Mouse (Mus musculus) A20 (cell line): ENCODE data around the gene Eif1.
"Not testable (repeated sequence)": the region's sequence is repeated elsewhere in the genome, so short reads cannot be mapped to it uniquely, and the experiment has no call there.

Experiments
- DNase-seq: peaks from one replicate; pipeline ENCODE4 v3.0.0-alpha.2; 2011; ENCODE audit warnings: low read depth, low spot score

The Eif1 gene

DNA sequence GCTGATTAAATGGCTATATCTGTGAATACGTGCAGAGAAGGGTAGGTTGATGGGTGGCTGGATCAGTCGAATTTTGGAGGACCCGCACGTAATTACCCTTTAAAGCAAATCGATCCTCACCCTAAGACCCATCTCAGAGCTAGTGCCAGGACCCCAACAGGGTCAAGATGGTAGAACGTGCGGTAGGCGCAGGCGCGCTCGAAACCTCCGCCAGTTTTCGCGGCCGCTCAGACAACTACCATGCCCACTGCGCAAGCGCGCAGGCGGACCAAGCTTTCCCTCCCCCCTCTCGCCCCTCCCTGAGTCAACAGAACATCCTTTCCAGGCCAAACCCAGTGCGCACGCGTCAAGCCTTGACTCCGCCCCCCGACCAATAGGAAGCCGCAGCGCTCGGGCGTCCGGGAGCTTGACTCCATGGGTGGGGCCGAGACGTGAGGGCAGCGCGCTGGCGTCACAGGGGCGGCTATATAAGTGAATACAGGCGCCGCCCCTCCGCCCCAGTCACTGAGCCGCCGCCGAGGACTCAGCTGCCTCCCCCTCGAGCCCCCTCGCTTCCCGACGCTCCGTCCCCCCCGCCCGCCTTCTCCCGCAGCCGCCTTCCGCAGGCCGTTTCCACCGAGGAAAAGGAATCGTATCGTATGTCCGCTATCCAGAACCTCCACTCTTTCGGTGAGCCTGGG lies at the start of gene Eif1:
Eif1 (plus strand) TSS at position 394 of the 680 bp plus-strand sequence.
- peak; percentile 100 for DNase-seq

DNA sequence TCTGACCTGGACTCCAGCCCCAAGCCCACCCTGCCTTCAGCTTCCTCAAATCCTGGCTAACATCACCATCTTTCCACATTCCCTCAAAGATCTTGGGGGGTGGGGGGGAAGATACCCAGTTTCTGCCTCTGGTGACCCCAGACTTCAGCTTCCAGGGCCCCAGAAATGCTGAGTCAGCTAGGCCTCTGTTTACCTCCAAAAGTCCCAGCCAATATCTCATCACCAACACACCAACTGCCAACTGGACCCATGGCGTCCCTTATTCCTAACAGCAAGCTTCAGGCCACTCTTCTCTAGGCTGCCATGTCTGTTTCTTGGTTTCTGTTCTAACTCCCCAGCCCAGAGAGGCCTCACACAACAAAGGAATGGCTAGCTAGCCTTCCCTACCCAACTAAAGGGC lies 47.8 kb upstream of the Eif1 start:
- no peak for DNase-seq

DNA sequence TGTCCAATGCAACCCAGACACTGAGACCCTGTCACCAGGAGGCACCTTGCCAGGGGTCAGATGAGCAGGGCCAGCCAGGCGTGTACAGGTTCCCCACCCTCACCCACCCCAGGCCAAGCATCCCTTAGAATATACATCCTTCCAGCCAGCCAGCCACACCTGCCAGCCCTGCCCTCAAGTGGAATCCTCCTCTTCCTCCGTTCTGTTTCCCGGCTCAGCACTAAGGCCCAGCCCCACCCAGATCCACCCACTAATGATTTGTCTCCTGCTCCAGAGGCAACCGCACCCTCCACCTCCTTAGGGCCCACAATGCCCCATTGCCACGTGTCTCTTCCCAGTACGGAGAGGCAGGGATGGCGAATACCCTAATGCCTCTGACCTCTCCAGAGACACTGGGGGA lies 45.0 kb upstream of the Eif1 start:
- DNase-seq, result no peak

DNA sequence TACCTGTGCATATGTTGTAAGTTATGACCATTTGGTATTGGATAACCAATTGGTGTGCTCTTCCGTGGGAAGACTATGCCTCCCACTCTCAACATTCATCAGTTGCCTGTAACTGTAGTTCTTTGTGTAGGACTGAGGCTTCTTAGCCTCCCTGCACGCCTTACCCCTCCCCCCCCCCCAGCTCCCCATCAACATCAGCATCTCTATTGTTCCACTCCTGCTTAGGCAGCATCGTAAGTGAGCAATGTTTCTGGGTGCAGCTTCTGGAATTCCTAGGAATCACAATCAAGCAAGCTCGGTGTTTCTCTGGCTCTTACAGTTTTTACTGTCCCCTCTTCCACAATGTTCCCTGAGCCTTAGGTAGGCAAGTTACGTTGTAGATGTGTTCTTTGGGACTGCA lies 44.2 kb upstream of the Eif1 start:
- no peak for DNase-seq

DNA sequence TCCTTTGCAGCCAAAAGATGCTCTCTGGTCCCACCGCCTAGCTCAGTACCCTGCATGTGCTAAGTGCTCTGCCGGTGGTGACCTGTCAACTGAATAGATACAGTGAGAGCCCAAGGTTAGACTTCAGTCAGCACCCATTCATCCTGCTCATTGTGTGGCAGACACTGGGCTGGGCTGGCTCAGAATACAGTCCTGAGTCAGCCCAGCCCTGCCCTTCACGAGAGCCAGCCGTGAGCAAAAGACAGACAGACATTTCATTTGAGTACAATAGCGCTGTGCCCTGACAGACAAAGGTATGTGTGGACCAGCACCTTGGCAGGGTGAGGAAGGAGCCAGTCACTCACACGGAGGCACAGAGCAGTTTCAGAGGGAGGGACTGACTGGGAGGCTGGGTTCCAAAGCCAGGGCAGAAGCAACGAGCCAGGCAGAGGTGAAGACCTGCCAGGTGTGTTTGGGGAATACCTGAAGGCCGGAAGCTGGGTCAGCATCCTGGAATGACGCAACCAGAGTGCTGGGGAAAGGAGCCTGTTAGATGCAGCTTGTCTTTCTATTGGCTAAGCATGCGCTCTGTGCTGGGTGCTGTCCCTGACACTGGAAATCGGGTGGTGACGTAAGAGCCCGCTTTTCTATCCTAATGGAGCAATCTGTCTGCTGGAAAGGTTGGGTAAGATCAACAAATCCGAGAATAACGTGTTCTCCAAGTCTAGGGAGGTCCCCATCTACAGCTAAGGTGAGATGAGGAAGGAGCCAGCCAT lies 41.8 kb upstream of the Eif1 start:
- DNase-seq, result no peak

DNA sequence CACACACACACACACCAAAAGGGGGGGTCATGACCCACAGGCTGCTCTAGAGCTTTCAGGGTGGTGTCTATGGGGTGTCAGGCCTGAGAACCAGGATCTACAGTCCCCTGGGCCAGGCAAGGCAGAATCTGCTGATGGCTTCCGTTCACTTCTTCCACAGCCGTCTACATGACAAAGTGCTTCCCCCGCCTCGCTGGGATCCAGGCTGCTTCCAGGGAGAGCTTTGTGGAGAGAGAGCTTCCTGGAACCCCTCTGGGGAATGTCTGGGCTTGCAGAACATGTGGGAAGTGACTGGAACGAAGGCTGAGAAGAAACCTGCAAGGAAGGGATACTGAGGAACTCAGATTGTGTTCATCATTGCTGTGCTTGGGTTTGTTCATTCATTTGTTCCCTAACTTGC lies 40.9 kb upstream of the Eif1 start:
- DNase-seq, result no peak

DNA sequence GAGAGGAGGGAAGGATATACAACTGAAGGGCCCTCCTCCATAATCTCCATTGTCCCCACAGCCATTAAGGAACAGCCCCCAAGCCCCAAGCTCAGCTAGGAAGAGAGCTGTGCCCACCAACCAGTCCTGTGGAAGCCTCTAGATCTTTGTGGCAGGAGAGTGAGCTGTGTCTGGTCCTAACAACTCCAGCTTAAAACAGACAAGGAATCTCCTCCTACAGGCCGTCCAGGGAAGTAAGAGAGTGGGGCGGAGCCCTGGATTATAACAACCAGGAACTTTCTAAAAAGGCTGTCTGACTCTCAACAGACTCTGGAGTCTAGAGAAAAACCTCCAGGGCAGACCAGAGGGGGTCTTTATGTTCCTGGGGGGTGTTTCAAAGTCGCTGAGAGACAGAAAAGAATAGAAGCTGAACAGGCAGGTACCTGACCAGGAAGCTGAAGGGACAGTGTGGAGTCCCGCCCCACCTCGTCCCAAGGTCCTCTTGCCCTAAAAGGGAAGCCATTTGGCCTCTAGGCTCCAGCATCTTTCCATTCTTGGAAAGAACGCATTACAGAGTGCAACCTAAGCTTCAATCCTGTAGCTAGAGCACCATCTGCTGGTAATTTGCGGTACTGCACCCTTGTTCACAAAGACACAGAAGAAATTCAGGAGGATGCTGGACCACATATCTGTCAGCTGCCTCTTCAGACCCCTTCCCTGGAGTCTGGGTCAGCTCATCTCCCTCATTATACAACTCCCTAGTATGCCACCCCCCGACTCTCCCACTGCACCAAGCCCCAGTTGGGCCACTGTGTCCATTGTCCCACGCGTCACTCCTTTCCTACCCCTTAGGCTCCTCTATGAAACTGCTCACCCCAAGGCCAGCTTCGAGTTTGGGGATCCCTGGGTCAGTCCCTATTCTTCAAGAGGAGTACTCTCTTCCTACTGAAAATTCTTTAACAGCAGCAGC lies 37.8 kb upstream of the Eif1 start:
- DNase-seq, result peak; percentile 69

DNA sequence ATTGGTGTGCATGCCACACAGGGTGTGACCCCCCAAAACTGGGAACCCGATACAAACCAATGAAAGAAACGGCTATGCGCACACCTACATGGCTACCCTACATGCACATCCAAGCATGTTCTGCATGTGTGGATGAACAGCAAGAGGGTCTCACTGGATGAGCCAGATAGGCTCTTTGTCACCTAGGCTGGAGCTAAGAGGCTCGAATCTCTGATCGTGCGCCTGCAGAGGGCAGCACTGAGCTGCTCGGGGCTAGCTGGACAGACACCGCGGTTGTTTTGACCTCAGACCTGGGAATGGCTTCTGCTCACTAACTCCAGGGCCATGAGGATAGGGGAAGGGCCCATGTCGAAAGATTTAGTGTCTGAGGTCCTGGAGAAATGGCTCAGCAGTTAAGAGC lies 37.1 kb upstream of the Eif1 start:
- DNase-seq, result peak; percentile 73

DNA sequence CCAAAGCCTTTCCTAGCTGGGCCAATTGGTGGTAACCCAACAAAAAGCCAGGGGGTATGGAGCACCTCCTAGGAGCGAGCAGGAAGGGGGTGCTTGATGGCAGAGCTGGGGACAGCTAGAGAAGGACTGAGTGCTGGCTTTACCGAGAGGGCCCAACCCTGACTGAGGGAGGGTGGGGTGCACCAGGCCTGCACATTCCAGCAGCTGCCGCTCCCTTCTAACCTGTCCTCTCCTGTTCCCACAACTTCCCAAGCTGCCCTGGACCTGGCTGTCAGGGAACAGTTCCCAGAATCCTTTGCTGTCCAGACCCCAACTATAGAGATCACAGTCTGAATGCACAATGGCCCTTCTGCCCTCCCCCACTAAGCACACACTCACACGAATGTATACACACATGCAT lies 34.7 kb upstream of the Eif1 start:
- no peak for DNase-seq

DNA sequence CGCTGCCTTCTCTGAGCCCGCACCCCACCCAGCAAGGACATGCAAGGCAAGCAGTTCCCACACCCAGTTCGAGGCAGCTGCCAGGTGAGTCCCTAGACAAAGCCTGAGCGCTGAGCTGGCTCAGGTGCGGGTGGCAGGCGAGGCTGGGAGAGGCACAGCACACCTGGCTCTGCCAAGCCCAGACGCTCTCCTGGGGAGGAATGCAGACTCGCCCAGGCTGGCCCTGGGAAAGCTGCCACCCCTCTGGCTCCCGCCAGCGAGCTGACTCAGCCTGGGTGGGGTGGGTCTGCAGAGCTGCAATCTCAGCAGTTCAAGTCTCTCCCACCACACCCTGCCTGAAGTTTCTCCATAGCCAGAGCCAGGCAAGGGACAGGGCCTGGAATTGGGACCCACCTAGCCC lies 32.7 kb upstream of the Eif1 start:
- DNase-seq, result no peak

DNA sequence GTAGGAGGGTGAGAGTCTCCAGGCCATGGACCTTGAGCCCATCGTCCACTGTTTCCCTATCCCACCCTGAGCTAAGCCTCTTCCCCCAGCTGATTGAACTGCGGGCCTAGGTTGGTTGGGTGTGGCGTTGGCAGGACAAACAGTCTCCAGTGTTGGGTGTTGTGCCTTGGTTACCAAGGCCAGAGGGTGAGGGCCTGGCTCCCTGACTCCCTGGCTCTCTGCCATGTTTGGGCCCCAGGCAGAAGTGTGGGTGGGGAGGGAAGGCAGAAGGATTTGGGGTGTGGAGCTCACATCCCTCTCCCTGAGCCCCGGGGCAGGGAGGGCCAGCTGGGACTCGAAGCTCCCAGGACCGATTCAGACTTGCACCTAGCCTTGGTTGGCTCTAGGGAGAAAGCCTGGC lies 30.7 kb upstream of the Eif1 start:
- no peak for DNase-seq

DNA sequence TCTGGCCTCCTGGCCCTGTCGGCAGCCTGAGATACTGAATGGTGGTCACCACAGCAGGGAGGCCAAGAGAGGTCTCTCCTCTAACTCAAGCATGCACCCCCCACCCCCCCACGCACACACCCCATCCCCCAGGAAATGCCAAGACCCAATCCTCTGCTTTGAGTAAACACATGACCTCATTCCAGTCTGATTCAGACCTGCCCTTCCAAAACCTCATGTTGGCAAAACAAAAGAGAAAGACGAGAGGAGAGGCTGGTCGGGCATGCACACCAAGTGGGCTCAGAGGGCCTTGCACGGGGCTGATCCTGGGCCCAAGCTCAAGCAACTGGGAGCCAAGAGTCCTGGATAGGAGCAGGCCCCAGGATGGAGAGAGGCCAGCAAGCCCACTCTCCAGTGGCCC lies 29.4 kb upstream of the Eif1 start:
- no peak for DNase-seq

DNA sequence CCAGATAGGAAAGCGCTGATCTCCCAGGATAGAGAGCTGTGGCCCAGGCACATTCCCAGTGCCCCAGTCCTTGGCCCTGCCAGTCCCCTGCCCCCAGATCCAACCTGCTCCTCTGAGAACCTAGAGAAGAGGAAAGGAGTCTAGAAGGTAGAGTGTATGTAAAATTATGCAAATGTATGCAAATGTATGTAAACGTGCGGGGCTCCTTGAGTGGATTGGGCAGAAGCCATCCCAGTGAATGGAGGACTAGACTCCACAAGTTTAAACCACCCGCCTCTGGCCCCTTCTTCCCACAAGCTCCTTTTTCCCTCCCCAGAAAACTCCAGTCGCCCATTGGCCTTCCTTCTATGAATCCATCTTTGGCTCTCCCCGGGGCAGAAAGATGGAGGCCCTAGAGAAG lies 26.8 kb upstream of the Eif1 start:
- no peak for DNase-seq

DNA sequence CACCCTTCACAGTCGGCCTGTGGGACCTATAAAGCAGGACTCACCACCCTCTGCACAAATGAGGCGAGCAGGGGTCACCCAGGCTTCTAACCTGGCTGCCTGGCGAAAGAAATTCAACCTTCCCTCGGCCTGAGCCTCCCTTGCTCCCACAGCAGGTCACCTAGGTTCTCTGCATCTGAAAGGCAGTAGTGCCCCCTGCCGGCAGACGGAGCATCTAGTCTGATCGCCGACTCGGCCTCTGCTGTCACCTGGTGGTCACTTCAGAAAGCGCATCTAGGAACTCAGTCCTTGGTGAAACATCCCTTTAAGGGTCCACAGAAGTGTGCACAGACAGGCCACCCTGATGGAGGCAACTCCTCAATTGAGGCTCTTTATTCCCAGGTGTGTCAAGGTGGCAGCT lies 24.4 kb upstream of the Eif1 start:
- DNase-seq, result peak; percentile 82

DNA sequence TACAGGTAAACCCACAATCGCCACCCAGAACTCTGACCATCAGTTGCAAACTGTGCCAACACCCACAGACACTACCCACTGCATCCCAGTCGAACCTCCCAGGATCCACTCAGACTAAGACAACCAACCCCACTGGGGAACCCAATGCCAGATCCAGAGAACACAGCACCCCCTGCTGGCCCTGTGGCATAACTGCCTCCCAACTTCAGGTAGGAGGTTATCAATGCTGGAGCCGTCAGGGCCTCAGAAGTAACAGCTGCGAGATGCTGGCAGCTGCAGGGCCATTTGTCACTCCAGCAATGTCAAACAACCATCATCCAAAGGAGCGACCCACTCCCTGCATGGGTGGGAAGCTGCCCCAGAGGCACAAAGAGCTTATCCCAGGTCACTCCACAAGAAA lies 21.9 kb upstream of the Eif1 start:
- peak; percentile 33 for DNase-seq

DNA sequence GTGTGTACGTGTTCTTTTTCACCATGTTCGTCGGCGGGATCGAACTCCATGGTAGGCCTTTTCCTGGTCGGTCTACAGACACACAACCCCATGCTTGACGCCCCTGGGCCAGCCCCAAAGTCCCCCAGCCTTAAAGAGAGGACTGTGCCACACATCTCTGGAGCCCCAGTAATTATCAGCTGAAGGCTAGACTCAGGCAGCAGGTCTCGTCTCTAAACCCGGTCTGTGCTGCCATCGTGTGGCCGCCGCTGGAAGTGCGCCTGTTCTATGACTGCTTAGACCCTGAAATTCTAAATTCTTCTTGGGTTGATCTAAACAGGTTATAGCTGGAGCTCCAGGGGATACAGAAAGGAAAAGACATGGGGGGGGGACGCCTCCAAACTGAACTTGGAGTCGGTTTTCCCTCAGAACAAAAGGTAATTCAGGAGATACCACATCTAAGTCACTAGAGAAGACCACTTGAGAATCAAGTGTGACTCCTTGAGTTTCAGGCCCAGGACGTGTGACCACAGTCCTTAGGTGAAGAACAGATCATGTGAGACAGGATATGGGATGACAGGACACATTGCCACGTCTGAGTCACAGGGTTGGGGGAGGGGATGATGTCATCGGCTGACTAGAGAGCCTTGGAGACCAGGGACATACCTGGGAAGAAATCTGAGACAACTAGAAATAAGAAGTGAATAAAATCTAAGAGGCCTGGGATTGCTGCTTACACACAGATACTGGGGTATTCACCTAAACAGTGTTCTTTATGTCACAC lies 21.2 kb upstream of the Eif1 start:
- peak; percentile 76 for DNase-seq

DNA sequence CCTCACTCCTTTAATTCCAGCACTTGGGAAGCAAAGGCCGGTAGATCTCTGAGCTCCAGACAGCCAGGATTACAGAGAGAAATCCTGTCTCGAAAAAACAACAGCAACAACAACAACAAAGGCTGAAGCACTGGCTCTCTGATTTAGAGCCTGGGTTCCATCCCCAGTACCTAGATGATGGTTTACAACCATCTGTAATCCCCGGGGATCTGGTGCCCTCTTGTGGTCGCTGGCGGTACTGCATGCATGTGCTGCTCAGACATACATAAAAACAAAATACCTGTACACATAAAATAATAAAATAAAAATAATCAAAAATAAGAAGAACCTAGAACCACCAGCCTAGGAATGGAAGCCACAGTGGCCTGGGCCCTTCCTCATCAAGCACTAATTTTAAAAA lies 19.4 kb upstream of the Eif1 start:
- DNase-seq, result peak; percentile 66

DNA sequence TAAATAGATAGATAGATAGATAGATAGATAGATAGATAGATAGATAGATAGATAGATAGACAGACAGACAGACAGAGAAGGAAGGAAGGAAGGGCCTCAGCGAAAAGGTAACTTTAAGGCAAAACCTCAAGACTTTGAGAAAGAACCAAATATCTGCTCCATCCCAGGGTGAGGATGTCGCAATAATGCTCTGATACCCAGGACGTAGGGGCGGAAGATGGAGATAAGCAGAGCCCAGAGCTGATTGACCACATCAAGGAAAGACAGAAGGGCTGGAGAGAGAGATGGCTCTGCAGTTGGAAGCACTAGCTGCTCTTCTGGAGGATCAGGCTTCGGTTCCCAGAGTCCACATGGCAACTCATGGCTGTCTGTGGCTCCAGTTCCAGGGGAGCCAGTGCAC lies 18.4 kb upstream of the Eif1 start:
- DNase-seq, result no peak

DNA sequence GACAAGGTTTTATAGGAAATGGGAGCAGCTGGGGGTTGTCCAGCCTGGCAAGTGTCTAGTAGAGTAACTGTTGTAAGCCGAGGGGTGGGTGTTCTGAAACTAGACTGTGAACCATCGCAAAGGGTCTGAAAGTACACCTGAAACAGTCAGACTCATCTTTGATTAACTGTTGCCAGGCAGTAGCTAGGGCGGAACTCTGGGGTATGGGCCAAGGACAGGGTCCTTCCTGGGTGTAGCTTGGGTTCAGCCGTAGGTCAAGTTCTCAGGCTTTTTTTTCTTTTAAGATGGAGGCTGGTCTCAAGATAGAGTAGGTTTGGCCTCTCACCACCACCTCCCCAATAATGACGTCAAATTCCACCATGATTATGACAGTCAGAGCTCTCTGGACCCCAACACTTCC lies 11.8 kb upstream of the Eif1 start:
- DNase-seq, result no peak

DNA sequence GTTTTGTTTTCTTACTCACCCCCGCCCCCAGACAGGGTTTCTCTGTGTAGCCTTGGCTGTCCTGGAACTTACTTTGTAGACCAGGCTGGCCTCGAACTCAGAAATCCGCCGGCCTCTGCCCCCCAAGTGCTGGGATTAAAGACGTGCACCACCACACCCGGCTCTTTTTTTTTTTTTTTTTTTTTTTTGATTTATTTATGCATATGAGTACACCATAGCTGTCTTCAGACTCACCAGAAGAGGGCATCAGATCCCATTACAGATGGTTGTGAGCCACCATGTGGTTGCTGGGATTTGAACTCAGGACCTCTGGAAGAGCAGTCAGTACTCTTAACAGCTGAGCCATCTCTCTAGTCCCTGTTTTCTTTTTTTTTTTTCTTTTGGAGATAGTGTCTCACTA lies 11.0 kb upstream of the Eif1 start:
- DNase-seq, result not testable (repeated sequence)

DNA sequence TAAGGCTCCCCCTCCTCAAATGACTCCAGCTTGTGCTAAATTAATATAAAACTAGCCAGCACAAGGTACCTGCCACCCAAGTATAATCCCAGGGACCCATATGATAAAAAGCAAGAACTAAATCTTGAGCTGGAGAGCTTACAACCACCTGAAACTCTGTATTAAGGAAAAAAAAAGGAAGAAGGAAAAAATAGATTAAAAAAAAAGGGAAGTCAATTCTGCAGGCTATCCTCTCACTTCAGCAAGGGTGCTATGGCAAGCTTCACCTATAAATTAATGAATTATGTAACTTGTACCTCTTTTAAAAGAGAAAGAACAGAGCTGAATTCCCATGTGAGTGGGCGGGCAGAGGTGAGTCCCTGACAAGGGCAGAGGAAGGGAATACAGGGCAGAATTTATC lies 8.0 kb upstream of the Eif1 start:
- no peak for DNase-seq
